Comparison of ENCODE assay signal across 9 mouse cellular contexts in genomic region chr17:94735437-94735836, GRCm38 (mm10). TPM values are rescaled to one million over a fixed set of nuclear protein-coding genes. Genes with fewer than 3 reads are reported as not detected.
DNase-seq lines count a peak whose midpoint lies in the region; ATAC-seq and TF ChIP-seq lines count a peak whose summit lies in the region.
"Had no signal": no experiment of that assay in that cellular context is flagged by ENCODE, and none has a peak within 500 bp of the region (broad histone marks: within the 10 kb centered on the region; RNA-seq: fewer than 3 reads in every experiment).

No protein-coding gene starts in this region.

- DNase-seq in left cerebral cortex, adult 2 months (ENCODE audit: extremely low spot score in 1 of 2, low spot score in 2 of 2) = peak; percentile 19 to 20
- DNase-seq in left cerebral cortex, adult 11 months (ENCODE audit: low spot score) = no peak
- DNase-seq in Patski (ENCODE audit: low read depth, low spot score) = no peak
- peak; percentile 54 for DNase-seq in embryonic facial prominence, embryonic 11.5 days (ENCODE audit: low spot score)
- no peak for DNase-seq in urinary bladder, postnatal 36 days (ENCODE audit: low spot score in 2 of 2)
- DNase-seq in cerebellum, adult 9-11 months = no peak

- no peak overlapping the region for H3K4me3 ChIP-seq in left cerebral cortex, adult 2 months
- H3K4me3 ChIP-seq in embryonic facial prominence, embryonic 11.5 days (ENCODE audit: low read depth, low read length) = no peak overlapping the region
- H3K4me3 ChIP-seq in liver, embryonic 12.5 days = no peak overlapping the region
- H3K4me3 ChIP-seq: embryonic facial prominence, embryonic 15.5 days had no signal

- no peaks in the 10 kb centered on the region for H3K27me3 ChIP-seq in Patski
- H3K27me3 ChIP-seq in embryonic facial prominence, embryonic 11.5 days (ENCODE audit: control insufficient read depth, insufficient read depth, low read length) = no peaks in the 10 kb centered on the region
- no peaks in the 10 kb centered on the region for H3K27me3 ChIP-seq in liver, embryonic 12.5 days (replicated peaks)
- H3K27me3 ChIP-seq: embryonic facial prominence, embryonic 15.5 days had no signal

- in situ Hi-C loops in Patski (cut with MboI; ENCODE audit: low pct_unique_long_range_greater_than_20kb) = no loop called here

- ATAC-seq in Patski = peak; percentile 70
- no peak for ATAC-seq in embryonic facial prominence, embryonic 11.5 days (replicated peaks; ENCODE audit: insufficient number of reproducible peaks, low FRiP score, low TSS enrichment, low read depth)
- ATAC-seq in megakaryocyte-erythroid progenitor cell, adult 5-6 weeks (replicated peaks; ENCODE audit: low FRiP score, low TSS enrichment, poor library complexity, severe bottlenecking) = peak; percentile 78; the same call in 1 of the 2 replicates
- ATAC-seq in liver, embryonic 12.5 days = no peak

- CTCF ChIA-PET in Patski (lab: Charles Lee) = interaction anchor here (1.0 to 1.3 kb wide), 3 partner anchors 9 to 16 kb away, joined by 3 read pairs; no protein-coding TSS in a partner anchor

- H3K4me1 ChIP-seq in embryonic facial prominence, embryonic 11.5 days (ENCODE audit: control insufficient read depth, insufficient read depth, low read length) = no peaks in the 10 kb centered on the region
- no peaks in the 10 kb centered on the region for H3K4me1 ChIP-seq in liver, embryonic 12.5 days
- H3K4me1 ChIP-seq: embryonic facial prominence, embryonic 15.5 days had no signal

- WGBS in embryonic facial prominence, embryonic 11.5 days = 68% methylated on average over 4 of the region's 4 CpGs
- WGBS in liver, embryonic 12.5 days (ENCODE audit: insufficient replicate concordance) = 62% methylated on average over 4 of the region's 4 CpGs

- H3K36me3 ChIP-seq in embryonic facial prominence, embryonic 11.5 days (replicated peaks; ENCODE audit: control insufficient read depth, insufficient read depth, low read depth, low read length) = no peaks in the 10 kb centered on the region
- H3K36me3 ChIP-seq in liver, embryonic 12.5 days = peaks cover 54% of the 10 kb centered on the region

- no peak overlapping the region for H3K9ac ChIP-seq in embryonic facial prominence, embryonic 11.5 days (replicated peaks; ENCODE audit: low read length)
- no peak overlapping the region for H3K9ac ChIP-seq in liver, embryonic 12.5 days
- H3K9ac ChIP-seq: embryonic facial prominence, embryonic 15.5 days had no signal

- no peak overlapping the region for H3K4me2 ChIP-seq in embryonic facial prominence, embryonic 11.5 days (ENCODE audit: low read depth, low read length)
- no peak overlapping the region for H3K4me2 ChIP-seq in liver, embryonic 12.5 days
- H3K4me2 ChIP-seq: embryonic facial prominence, embryonic 15.5 days had no signal

- no peak overlapping the region for H3K27ac ChIP-seq in left cerebral cortex, adult 2 months
- H3K27ac ChIP-seq in embryonic facial prominence, embryonic 11.5 days (replicated peaks; ENCODE audit: low read depth, low read length) = no peak overlapping the region
- no peak overlapping the region for H3K27ac ChIP-seq in liver, embryonic 12.5 days
- H3K27ac ChIP-seq: embryonic facial prominence, embryonic 15.5 days had no signal

- no peaks in the 10 kb centered on the region for H3K9me3 ChIP-seq in embryonic facial prominence, embryonic 11.5 days (replicated peaks; ENCODE audit: control insufficient read depth, low read length)
- no peaks in the 10 kb centered on the region for H3K9me3 ChIP-seq in liver, embryonic 12.5 days (replicated peaks)
- H3K9me3 ChIP-seq: embryonic facial prominence, embryonic 15.5 days had no signal

- intact Hi-C loops in left cerebral cortex, adult 2 months (cut with DNase I) = loop anchor here (2.0 to 5.0 kb wide), 2 partner anchors 973 to 1539 kb away; no protein-coding TSS in a partner anchor

- TF ChIP-seq CTCF in left cerebral cortex, adult 2 months (IDR thresholded peaks at IDR 0.05) = peak; percentile 66
- peak; percentile 70 for TF ChIP-seq CTCF in Patski (IDR thresholded peaks at IDR 0.05)

- POLR2A ChIA-PET in Patski (lab: Charles Lee) = no interaction called here

RNA-seq across cellular contexts. Expression of gene Mettl4, which starts 14.4 kb away (rescaled TPM):
- 10 to 100 TPM; 16.0 to 16.3 TPM for total RNA-seq in left cerebral cortex, adult 2 months (2021)
- polyA plus RNA-seq in Patski (2021) = 13.1 TPM
- 36.1 and 36.3 TPM in 2 replicates for polyA plus RNA-seq in embryonic facial prominence, embryonic 11.5 days (2014; fragmentation: Nextera tagmentation; extraction: Ambion mirVana)
- total RNA-seq in megakaryocyte-erythroid progenitor cell, adult 5-6 weeks (2014; fragmentation: Nextera tagmentation) = 34.6 and 35.8 TPM in 2 replicates
- total RNA-seq in megakaryocyte-erythroid progenitor cell, adult 5-6 weeks (2017) = 32.0 and 40.6 TPM in 2 replicates
- 21.0 and 21.1 TPM in 2 replicates for polyA plus RNA-seq in liver, embryonic 12.5 days (2016; fragmentation: Nextera tagmentation; extraction: Ambion mirVana)

Comparison
In these comparisons a context has a peak if more than half of its experiments do, and no peak if none do; other contexts are left out.
1. DNase-seq: peak in left cerebral cortex, adult 2 months (2 of 2) and embryonic facial prominence, embryonic 11.5 days (single experiment); none in left cerebral cortex, adult 11 months (single experiment), Patski (single experiment), urinary bladder, postnatal 36 days (0 of 2) and cerebellum, adult 9-11 months (single experiment).
2. ATAC-seq: peak in Patski (single experiment) and megakaryocyte-erythroid progenitor cell, adult 5-6 weeks (single experiment); none in embryonic facial prominence, embryonic 11.5 days (single experiment) and liver, embryonic 12.5 days (single experiment).